8 mouse cellular contexts compared by ENCODE assay signal in the genomic region with DNA sequence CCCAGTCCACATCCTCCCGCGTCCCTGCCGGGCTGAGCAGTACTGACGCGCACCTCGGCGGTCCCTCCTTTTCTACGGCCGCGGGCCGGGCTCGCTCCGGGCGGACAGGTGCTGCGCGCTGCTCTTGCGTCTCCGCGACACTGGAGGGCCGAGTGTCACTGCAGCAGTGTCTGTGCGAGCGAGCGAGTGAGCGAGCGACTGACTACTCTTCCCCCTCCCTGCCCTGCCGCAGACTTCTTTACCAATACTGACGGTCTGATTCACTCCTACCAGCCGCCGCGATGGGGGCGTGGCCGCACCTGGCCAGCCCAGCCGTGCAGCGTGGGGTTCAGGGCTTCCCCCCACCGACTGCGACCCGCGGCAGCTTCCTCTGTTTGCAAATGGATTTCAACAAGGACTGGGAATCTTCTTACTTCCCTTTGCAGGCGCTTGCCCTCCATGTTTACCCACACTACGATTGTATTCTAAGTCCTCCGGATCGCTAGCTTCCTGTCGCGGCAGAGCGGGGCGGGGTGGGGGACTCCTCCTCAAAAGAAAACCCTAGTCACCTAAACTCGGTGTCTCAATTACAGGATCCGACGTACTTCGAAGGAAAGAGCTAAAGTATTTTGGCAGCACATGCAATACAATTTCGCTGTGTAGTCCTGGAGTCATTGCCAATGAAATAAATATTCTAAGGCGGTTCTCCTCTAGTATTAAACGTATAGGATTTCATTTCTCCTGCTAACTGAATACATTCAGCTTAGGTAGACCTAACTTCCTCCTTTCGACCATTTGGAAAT.
A peak's percentile ranks its signal among the peaks of the same experiment; 100 is the strongest.
DNase-seq lines count a peak whose midpoint lies in the region; ATAC-seq and TF ChIP-seq lines count a peak whose summit lies in the region.

No protein-coding gene starts in this region.

- H3K9me3 ChIP-seq in forebrain, embryonic 14.5 days (replicated peaks; ENCODE audit: control insufficient read depth, low read length): no peaks in the 10 kb centered on the region

- WGBS in forebrain, embryonic 14.5 days: under 1% methylated on average over 54 of the region's 54 CpGs

- H3K9ac ChIP-seq in forebrain, embryonic 14.5 days (ENCODE audit: low read length): peak overlapping the region; percentile 52

- ATAC-seq in forebrain, embryonic 14.5 days: peak; percentile 86

- intact Hi-C loops in heart, postnatal 25 days (cut with DNase I): loop anchor here (2.0 to 5.0 kb wide), 4 partner anchors 70 to 589 kb away; a partner anchor contains a TSS

- peak; percentile 63 for TF ChIP-seq CTCF in layer of hippocampus, adult 2 months (conservative IDR thresholded peaks at IDR 0.05)

- peak; percentile 87 for DNase-seq in ES-CJ7 (ENCODE audit: low read depth, low spot score)
- DNase-seq in cerebellum, adult 11 months: peak; percentile 12
- DNase-seq in forebrain, embryonic 14.5 days (ENCODE audit: low spot score): peak; percentile 71
- DNase-seq in heart, postnatal 25 days (ENCODE audit: low spot score): peak; percentile 29
- DNase-seq in layer of hippocampus, adult 2 months (ENCODE audit: low spot score in 2 of 2): peak in 1 of 2 experiments; percentile 16
- peak; percentile 81 for DNase-seq in lung, postnatal 10 days
- peak; percentile 38 for DNase-seq in ovary, postnatal 14 days (ENCODE audit: low spot score)
- DNase-seq in thymus, postnatal 14 days: peak; percentile 86

- H3K4me1 ChIP-seq in forebrain, embryonic 14.5 days (ENCODE audit: control insufficient read depth, insufficient read depth, low read length): peaks cover 18% of the 10 kb centered on the region; the same call in 1 of the 2 replicates

- no peaks in the 10 kb centered on the region for H3K36me3 ChIP-seq in forebrain, embryonic 14.5 days (ENCODE audit: control insufficient read depth, insufficient read depth, low read length)

- H3K27me3 ChIP-seq in forebrain, embryonic 14.5 days (replicated peaks; ENCODE audit: control insufficient read depth, insufficient read depth, low read length): peaks cover 28% of the 10 kb centered on the region

- peak overlapping the region; percentile 99 for H3K4me2 ChIP-seq in forebrain, embryonic 14.5 days (ENCODE audit: low read length)

- H3K27ac ChIP-seq in forebrain, embryonic 14.5 days (ENCODE audit: low read depth, low read length): no peak overlapping the region
- peak overlapping the region; percentile 64 for H3K27ac ChIP-seq in layer of hippocampus, adult 2 months

- peak overlapping the region; percentile 52 for H3K4me3 ChIP-seq in forebrain, embryonic 14.5 days (ENCODE audit: low read depth, low read length)
- peak overlapping the region; percentile 56 for H3K4me3 ChIP-seq in layer of hippocampus, adult 2 months
